Mouse (Mus musculus) neural tube, embryonic 11.5 days (tissue): ENCODE measurements around the gene Pcbp2. TPM values are rescaled to one million over a fixed set of nuclear protein-coding genes. Genes with fewer than 3 reads are reported as not detected.
A peak's percentile ranks its signal among the peaks of the same experiment; 100 is the strongest.

ENCODE experiments used
- ATAC-seq: fragments of 200-750 bp; cut with Nextera tagmentation; 2 replicates; pipeline ENCODE4 v1.8.0; 2017; ENCODE audit warnings: moderate number of reproducible peaks, mild to moderate bottlenecking, moderate TSS enrichment, moderate library complexity; ENCODE audit not compliant: insufficient read depth, low FRiP score, low TSS enrichment
- DNase-seq: peaks from one replicate; pipeline ENCODE4 v3.0.0-alpha.2; 2015; ENCODE audit warnings: low spot score
- H3K27ac ChIP-seq: fragments of 300-500 bp; sonication (generic); 2 replicates; pipeline ENCODE4 v1.5.1; 2014; ENCODE audit warnings: low read depth, mild to moderate bottlenecking, low read length
- H3K27me3 ChIP-seq: fragments of 300-500 bp; sonication (generic); 2 replicates; pipeline ENCODE4 v1.6.1; 2014; ENCODE audit warnings: mild to moderate bottlenecking, low read length, mixed read lengths; ENCODE audit not compliant: control insufficient read depth, insufficient read depth
- H3K36me3 ChIP-seq: fragments of 300-500 bp; sonication (generic); 2 replicates; pipeline ENCODE4 v1.6.1; 2014; ENCODE audit warnings: mild to moderate bottlenecking, low read length, moderate library complexity, mixed read lengths; ENCODE audit not compliant: control insufficient read depth, insufficient read depth
- H3K4me1 ChIP-seq: fragments of 300-500 bp; sonication (generic); 2 replicates; pipeline ENCODE4 v1.6.1; 2014; ENCODE audit warnings: low read length, mixed read lengths; ENCODE audit not compliant: control insufficient read depth, insufficient read depth
- H3K4me2 ChIP-seq: fragments of 300-500 bp; sonication (generic); 2 replicates; pipeline ENCODE4 v1.6.1; 2014; ENCODE audit warnings: low read depth, mild to moderate bottlenecking, moderate library complexity
- H3K4me3 ChIP-seq: fragments of 300-500 bp; sonication (generic); 2 replicates; pipeline ENCODE4 v1.5.1; 2014; ENCODE audit warnings: low read depth, low read length
- H3K9ac ChIP-seq: fragments of 300-500 bp; sonication (generic); 2 replicates; pipeline ENCODE4 v1.6.1; 2014; ENCODE audit warnings: mild to moderate bottlenecking, low read length
- H3K9me3 ChIP-seq: fragments of 300-500 bp; sonication (generic); 2 replicates; pipeline ENCODE4 v1.6.1; 2016; ENCODE audit warnings: low read length; ENCODE audit not compliant: control insufficient read depth
- WGBS: fragments of 180-500 bp; shearing (Covaris S2); extraction: QIAGEN DNeasy Blood & Tissue Kit; methylation state at CpG from one replicate; pipeline ENCODE4 v1.1.7; 2014; 5-methylcytosine and 5-hydroxymethylcytosine counted together
- polyA plus RNA-seq: library from polyadenylated mRNA; unstranded; fragments of >200 nt; fragmentation: Nextera tagmentation; extraction: Ambion mirVana; gene quantifications from 2 replicates; pipeline ENCODE4 v1.2.1, GENCODE M21; 2014

Pcbp2 gene
- polyA plus RNA-seq, 1 experiment from 2014 or later: 220 TPM

DNA sequence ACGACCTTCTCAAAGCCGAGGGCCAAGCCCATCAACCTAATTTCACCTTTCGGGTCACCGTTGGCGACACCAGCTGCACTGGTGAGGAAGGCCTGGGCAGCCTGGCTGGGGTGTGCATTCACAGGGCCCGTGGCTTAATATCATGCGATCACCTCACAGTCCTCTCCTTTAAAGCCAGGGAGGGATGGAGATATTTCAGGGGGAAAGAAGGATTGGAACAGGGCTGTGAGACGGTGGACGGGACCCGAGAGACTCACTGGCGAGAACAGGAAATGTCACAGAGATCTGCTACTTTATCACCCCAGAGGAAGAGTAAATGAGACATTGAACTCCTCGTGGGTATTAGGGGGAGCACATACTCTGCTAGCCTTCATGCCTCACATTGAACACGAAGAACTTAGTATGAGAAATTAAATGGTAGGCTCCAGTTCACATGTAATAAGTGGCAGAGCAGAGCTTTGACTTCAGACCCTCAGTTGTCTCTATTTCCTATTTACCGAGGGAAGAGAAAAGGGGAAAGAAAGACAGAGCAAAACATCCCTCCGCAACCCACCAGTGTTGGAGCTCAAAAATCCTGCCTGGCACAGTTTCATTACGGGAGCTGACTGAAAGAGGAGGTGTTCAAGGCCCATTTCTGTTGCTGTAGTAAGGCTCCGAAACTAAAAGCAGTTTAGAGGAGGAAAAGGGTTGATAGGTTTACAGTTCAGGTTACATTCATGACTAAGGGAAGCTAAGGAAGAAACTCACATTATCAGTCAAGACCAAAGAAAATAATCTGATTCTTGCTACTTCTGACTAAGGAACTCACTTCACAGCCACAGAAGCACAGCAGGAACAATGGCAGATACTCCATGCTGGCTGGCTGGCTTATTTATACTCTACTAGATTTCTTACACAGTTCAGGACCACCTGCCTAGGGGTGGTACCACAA lies 49.1 kb downstream of the Pcbp2 start:
- ATAC-seq (no peak), DNase-seq (no peak)
- H3K4me3 ChIP-seq: peak overlapping the region; percentile 58
- peaks cover 9% of the 10 kb centered on the region; the same call in 1 of the 2 replicates for H3K36me3 ChIP-seq
- H3K9me3 ChIP-seq: no peaks in the 10 kb centered on the region
- peak overlapping the region; percentile 78 for H3K4me2 ChIP-seq
- no peak overlapping the region; the same call in 1 of the 2 replicates for H3K27ac ChIP-seq
- peaks cover 19% of the 10 kb centered on the region for H3K4me1 ChIP-seq
- 78% methylated on average over 15 of the region's 17 CpGs for WGBS
- H3K9ac ChIP-seq: peak overlapping the region; percentile 86
- H3K27me3 ChIP-seq: no peaks in the 10 kb centered on the region

DNA sequence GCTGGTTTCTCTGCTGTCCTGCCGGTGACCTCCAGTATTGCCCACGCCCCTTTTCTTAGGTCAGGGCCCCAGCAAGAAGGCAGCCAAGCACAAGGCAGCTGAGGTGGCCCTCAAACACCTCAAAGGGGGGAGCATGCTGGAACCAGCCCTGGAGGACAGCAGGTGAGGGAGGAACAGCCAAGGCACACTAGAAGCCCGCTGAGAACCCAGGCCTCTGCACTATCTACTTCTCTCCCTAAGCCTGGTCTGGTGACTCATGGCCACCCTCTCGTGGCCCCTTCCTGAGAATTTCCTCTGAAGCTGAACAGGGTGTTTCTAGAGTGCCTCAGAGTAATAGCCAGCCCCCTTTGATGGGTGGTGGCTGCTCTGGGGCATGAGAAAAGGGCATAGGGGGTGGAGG lies 50.1 kb downstream of the Pcbp2 start:
- Histone ChIP-seq H3K27ac (no peak overlapping the region), H3K27me3 (no peaks in the 10 kb centered on the region), H3K4me3 (no peak overlapping the region), H3K4me1 (peaks cover 18% of the 10 kb centered on the region), H3K9me3 (no peaks in the 10 kb centered on the region), H3K36me3 (peaks cover 9% of the 10 kb centered on the region; the same call in 1 of the 2 replicates), H3K9ac (no peak overlapping the region), H3K4me2 (no peak overlapping the region)
- 89% methylated on average over 4 of the region's 4 CpGs for WGBS
- ATAC-seq (no peak), DNase-seq (no peak)

DNA sequence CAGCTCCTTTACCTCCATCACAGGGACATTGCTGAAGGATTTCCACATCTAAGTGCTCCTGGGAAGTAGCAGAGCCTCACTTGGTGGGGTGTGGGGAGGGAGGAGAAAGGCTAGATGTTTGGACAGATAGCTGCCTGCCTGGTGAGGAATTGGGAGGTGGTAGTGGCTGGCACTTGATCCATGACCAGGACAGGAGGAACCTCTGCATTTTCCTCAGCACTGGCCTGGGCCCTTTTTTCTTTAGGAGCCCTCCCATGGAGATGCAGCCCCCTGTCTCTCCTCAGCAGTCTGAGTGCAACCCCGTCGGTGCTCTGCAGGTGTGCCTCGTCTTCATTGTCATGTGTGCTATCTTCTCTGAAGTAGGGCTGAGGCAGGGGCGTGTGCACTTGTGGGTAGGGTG lies 51.1 kb downstream of the Pcbp2 start:
- Histone ChIP-seq H3K9me3 (no peaks in the 10 kb centered on the region), H3K36me3 (peaks cover 9% of the 10 kb centered on the region; the same call in 1 of the 2 replicates), H3K4me3 (no peak overlapping the region), H3K27ac (no peak overlapping the region), H3K4me1 (peaks cover 8% of the 10 kb centered on the region; the same call in 1 of the 2 replicates), H3K27me3 (no peaks in the 10 kb centered on the region), H3K4me2 (no peak overlapping the region), H3K9ac (no peak overlapping the region)
- DNase-seq (no peak), ATAC-seq (no peak)
- 82% methylated on average over 4 of the region's 4 CpGs for WGBS

DNA sequence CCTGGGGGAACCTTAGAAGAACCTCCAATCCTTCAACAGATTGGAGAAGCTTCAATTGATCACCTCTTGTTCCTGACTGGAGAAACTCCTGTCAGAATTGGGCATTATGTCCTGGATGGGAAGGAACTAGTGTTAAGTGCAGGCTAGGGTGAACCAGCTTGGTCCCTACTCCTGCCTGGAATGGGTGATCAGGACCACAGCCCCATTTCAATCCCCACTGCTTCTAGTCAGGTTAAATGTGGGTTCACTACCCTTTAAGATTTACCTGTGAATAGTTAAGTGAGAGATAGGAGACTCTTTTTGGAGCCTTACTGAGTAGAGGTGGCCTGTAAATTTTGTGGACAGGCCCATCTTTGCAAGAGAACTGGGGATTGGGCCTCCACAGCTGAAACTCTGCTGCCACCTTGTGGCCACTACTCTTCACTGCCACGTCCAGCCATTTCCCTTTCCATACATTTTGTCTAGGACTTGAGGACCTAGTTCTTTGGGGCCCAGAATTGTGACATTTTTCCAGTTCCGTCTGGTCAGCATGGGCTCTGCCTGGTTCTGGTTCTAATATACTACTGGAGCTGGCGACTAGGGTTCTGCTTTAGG lies 54.6 kb downstream of the Pcbp2 start, which contains the start of gene Npff:
Npff (minus strand) TSS at position 51 of the 594 bp plus-strand sequence.
- Histone ChIP-seq H3K9me3 (no peaks in the 10 kb centered on the region), H3K36me3 (peaks cover 9% of the 10 kb centered on the region), H3K9ac (no peak within 1 kb of the TSS), H3K4me1 (no peaks in the 10 kb centered on the region), H3K27ac (no peak within 1 kb of the TSS), H3K4me3 (no peak within 1 kb of the TSS), H3K27me3 (no peaks in the 10 kb centered on the region), H3K4me2 (no peak within 1 kb of the TSS)
- 7% methylated on average over 3 of the region's 3 CpGs for WGBS
- peak; percentile 82 for DNase-seq
- ATAC-seq: no peak

- peak; percentile 0 for DNase-seq
- Histone ChIP-seq H3K27me3 (no peaks in the 10 kb centered on the region), H3K9me3 (no peaks in the 10 kb centered on the region), H3K4me3 (no peak overlapping the region), H3K27ac (no peak overlapping the region), H3K4me2 (no peak overlapping the region), H3K36me3 (peaks cover 9% of the 10 kb centered on the region), H3K4me1 (no peaks in the 10 kb centered on the region), H3K9ac (no peak overlapping the region)
- ATAC-seq: no peak
- WGBS: 85% methylated on average over 6 of the region's 6 CpGs
Observed at GRCm38 (mm10) chr15:102526111-102527002, 56.0 kb downstream of the Pcbp2 start.

DNA sequence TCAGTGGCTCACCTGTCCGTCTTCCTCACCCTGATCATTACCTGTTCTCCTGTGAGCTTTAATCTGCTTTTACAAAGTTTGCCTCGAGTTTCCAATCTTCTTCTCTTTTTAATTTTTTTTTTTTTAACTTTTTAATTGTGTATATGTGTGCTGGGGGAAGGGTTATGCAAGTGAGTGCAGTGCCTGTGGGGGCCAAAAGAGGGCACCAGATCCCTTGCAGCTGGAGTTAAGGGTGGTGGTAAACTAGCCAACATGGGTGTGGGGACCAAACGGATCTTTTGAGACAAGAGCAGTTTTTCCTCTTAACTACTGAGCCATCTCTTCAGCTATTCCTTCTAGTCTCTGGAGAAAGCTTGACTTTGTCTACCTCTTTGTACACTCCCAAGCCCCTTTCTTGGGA lies 57.6 kb downstream of the Pcbp2 start:
- peak; percentile 15 for DNase-seq
- peaks cover 4% of the 10 kb centered on the region for H3K36me3 ChIP-seq
- H3K9me3 ChIP-seq: no peaks in the 10 kb centered on the region
- no peak for ATAC-seq
- H3K4me2 ChIP-seq: no peak overlapping the region
- 80% methylated on average over 3 of the region's 3 CpGs for WGBS
- no peak overlapping the region for H3K27ac ChIP-seq
- no peak overlapping the region for H3K4me3 ChIP-seq
- no peaks in the 10 kb centered on the region for H3K27me3 ChIP-seq
- H3K9ac ChIP-seq: no peak overlapping the region
- no peaks in the 10 kb centered on the region for H3K4me1 ChIP-seq

DNA sequence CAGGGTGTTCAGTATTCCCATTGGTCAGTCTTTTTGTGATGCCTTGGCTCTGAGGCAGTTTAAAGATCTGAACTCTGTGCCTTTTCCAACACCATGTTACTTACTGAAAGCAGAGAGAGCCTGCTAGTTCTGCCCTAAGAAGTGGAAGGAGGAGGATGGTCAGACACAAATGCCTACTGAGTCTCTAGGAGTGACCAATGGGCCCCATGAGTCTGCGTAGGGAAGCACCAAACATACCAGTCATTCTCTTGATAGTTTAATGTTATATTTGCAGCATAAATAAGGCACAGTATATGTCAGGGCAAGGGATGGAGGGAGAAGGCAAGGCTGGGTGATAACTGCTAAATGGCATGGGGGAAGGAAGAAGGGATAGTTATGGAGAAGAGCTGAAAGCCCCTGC lies 58.1 kb downstream of the Pcbp2 start:
- Histone ChIP-seq H3K27me3 (no peaks in the 10 kb centered on the region), H3K9me3 (no peaks in the 10 kb centered on the region), H3K4me2 (no peak overlapping the region), H3K36me3 (peaks cover 4% of the 10 kb centered on the region), H3K4me3 (no peak overlapping the region), H3K4me1 (no peaks in the 10 kb centered on the region), H3K9ac (no peak overlapping the region), H3K27ac (no peak overlapping the region)
- ATAC-seq: no peak
- DNase-seq: peak; percentile 2
- whole genome bisulfite sequencing: 93% methylated on average over 1 of the region's 1 CpGs

- H3K9ac ChIP-seq: no peak overlapping the region
- H3K4me2 ChIP-seq: no peak overlapping the region
- H3K9me3 ChIP-seq: no peaks in the 10 kb centered on the region
- DNase-seq (no peak), ATAC-seq (no peak)
- no peak overlapping the region for H3K4me3 ChIP-seq
- H3K4me1 ChIP-seq: no peaks in the 10 kb centered on the region
- peaks cover 6% of the 10 kb centered on the region for H3K36me3 ChIP-seq
- no peak overlapping the region for H3K27ac ChIP-seq
- H3K27me3 ChIP-seq: no peaks in the 10 kb centered on the region
- WGBS: 81% methylated on average over 4 of the region's 4 CpGs
Observed at GRCm38 (mm10) chr15:102530566-102530965, 60.2 kb downstream of the Pcbp2 start.
